Mouse (Mus musculus) lung, adult 2 months (tissue): ENCODE data around the gene Cops4.

Source experiments
- CTCF ChIP-seq: fragments of 200-500 bp; IDR thresholded peaks from 2 replicates; pipeline ENCODE4 v1.5.1; 2011; ENCODE audit warnings: mild to moderate bottlenecking, low read length, control low read depth; ENCODE audit not compliant: insufficient read depth
- POLR2A ChIP-seq: fragments of 200-500 bp; IDR thresholded peaks from 2 replicates; pipeline ENCODE4 v1.6.1; 2011; ENCODE audit warnings: low read depth, mild to moderate bottlenecking, control low read depth, low read length, borderline replicate concordance; ENCODE audit errors: extremely low read depth

DNA sequence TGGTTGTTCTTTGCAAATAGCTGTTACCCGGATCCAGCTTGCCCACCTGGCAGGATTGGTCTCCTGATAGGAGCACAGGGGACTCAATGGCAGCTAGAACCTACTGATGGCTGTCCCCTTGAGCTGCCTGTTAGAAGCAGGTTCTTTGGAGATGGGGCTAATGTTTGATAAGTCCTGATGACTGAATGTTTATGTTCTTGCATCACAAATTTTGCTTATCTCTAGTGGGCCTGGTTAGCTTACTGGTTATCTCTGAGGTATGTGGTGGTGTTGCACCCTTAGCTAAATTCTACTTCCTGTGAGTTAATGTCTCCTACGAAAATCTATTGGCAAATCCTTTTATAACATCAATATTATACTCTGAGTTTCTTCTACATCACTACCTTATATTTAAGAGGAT, 33.8 kb downstream of the Cops4 start:
- TF ChIP-seq CTCF (no peak), POLR2A (no peak)
